Mouse (Mus musculus) limb, embryonic 15.5 days (tissue): ENCODE measurements around the gene Il18bp. TPM values are rescaled to one million over a fixed set of nuclear protein-coding genes. Genes with fewer than 3 reads are reported as not detected.

Source experiments
- ATAC-seq: fragments of 200-750 bp; cut with Nextera tagmentation; 2 replicates; pipeline ENCODE4 v1.8.0; 2017; ENCODE audit warnings: low read depth, moderate TSS enrichment; ENCODE audit not compliant: insufficient number of reproducible peaks, low FRiP score, low TSS enrichment
- H3K27ac ChIP-seq: fragments of 300-500 bp; sonication (generic); 2 replicates; pipeline ENCODE4 v1.5.1; 2015; ENCODE audit warnings: moderate library complexity, mild to moderate bottlenecking, inconsistent platforms
- H3K27me3 ChIP-seq: fragments of 300-500 bp; sonication (generic); 2 replicates; pipeline ENCODE4 v1.6.1; 2015; ENCODE audit warnings: inconsistent platforms
- H3K36me3 ChIP-seq: fragments of 300-500 bp; sonication (generic); 2 replicates; pipeline ENCODE4 v1.6.1; 2015; ENCODE audit warnings: inconsistent platforms
- H3K4me1 ChIP-seq: fragments of 300-500 bp; sonication (generic); 2 replicates; pipeline ENCODE4 v1.6.1; 2015; ENCODE audit warnings: inconsistent platforms
- H3K4me2 ChIP-seq: fragments of 300-500 bp; sonication (generic); 2 replicates; pipeline ENCODE4 v1.6.1; 2015; ENCODE audit warnings: mild to moderate bottlenecking, inconsistent platforms
- H3K4me3 ChIP-seq: fragments of 300-500 bp; sonication (generic); 2 replicates; pipeline ENCODE4 v1.5.1; 2015; ENCODE audit warnings: mild to moderate bottlenecking, inconsistent platforms
- H3K9ac ChIP-seq: fragments of 300-500 bp; sonication (generic); 2 replicates; pipeline ENCODE4 v1.6.1; 2015; ENCODE audit warnings: inconsistent platforms
- H3K9me3 ChIP-seq: fragments of 300-500 bp; sonication (generic); 2 replicates; pipeline ENCODE4 v1.6.1; 2016; ENCODE audit warnings: inconsistent platforms
- WGBS: fragments of 180-500 bp; shearing (Covaris S2); methylation state at CpG from one replicate; pipeline ENCODE4 v1.1.7; 2015; 5-methylcytosine and 5-hydroxymethylcytosine counted together
- polyA plus RNA-seq: library from polyadenylated mRNA; unstranded; fragments of >200 nt; fragmentation: Nextera tagmentation; extraction: Ambion mirVana; gene quantifications from 2 replicates; pipeline ENCODE4 v1.2.1, GENCODE M21; 2015

The Il18bp gene
- polyA plus RNA-seq, 1 experiment from 2014 or later, result 2.4 TPM

DNA sequence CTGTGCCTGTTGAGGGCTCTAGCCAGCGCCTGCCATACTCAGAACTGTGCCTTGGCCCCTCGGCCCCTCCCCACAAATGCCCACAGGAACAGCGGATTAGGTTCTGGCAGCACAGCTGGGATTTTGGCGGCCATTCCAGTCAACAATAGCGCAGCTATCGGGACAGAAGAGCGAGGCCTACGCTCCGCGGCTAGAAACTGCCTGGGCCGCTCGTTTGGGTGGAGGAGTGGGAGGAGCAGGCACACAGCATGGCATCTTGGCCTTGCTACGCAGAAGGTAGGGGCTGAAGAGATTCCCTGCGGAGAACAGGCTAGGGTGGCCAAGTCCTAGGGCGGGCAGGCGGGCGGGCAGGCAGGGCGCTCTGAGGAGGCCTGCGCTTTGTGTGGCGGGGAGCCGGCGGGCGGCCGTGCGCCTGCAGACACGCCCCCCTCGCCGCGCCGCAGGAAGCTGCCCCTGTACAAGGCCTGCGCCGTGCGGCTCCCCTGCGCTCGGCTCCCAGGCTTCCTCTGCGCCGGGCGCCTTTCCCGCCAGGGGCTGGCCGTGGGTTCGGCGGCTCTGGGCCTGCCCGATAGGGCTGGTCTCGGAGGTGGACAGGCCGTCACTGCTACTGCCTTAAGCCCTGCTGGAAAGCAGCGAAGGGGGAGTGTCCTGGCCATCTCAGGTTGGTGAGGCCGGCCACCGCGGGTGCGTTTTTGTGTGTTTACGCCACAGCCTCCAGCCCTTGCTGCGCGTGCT lies 48.6 kb downstream of the Il18bp start:
- WGBS, result under 1% methylated on average over 38 of the region's 53 CpGs
- Histone ChIP-seq H3K4me2 (peak overlapping the region; percentile 78), H3K36me3 (no peaks in the 10 kb centered on the region), H3K4me3 (peak overlapping the region; percentile 79), H3K9ac (peak overlapping the region; percentile 71), H3K4me1 (peaks cover 46% of the 10 kb centered on the region), H3K27ac (peak overlapping the region; percentile 100), H3K27me3 (no peaks in the 10 kb centered on the region), H3K9me3 (no peaks in the 10 kb centered on the region)
- peak; percentile 90 for ATAC-seq

DNA sequence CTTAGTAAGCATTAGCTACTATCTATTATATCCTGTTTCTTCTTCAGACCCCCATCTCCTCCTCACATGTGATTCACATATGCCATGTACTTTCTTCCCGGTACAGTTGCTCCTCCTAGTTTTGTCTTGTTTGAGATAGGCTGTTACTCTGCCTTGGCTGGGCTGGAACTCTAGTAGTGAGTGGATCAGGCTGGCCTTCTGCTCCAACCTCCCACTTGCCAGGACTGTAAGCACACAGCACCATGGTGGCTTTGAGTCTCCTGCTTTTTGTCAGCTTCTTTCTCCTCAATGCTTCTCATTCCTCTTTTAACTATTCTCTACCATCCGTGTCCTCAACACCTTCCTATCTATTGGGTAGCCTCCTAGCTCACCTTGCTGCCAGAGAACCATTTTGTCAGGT lies 49.7 kb downstream of the Il18bp start:
- WGBS, result 59% methylated on average over 2 of the region's 2 CpGs
- no peak for ATAC-seq
- no peaks in the 10 kb centered on the region for H3K27me3 ChIP-seq
- no peaks in the 10 kb centered on the region for H3K9me3 ChIP-seq
- peak overlapping the region; percentile 100 for H3K27ac ChIP-seq
- H3K36me3 ChIP-seq, result no peaks in the 10 kb centered on the region
- H3K4me3 ChIP-seq, result no peak overlapping the region
- H3K9ac ChIP-seq, result no peak overlapping the region
- peaks cover 36% of the 10 kb centered on the region for H3K4me1 ChIP-seq
- peak overlapping the region; percentile 78; the same call in 1 of the 2 replicates for H3K4me2 ChIP-seq

DNA sequence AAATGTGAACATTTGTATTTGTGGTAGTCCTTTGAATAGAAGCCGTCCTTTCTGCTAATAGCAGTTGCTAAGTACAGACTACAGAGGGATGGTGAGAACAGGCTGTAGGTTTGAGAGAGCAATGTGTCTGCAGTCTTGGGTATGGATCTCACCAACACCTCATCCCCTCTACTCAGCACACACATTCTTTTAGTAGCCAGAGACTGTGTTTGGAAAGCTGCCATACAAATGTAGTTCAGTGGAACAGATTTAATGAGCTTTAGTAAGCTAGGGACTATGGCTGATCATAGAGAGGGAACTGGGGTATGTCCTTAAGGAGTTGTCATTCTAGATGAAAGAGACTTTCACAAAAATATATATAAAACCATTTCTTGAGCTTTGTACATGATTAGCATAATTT lies 51.2 kb downstream of the Il18bp start:
- WGBS, result 79% methylated on average over 1 of the region's 1 CpGs
- H3K27me3 ChIP-seq, result no peaks in the 10 kb centered on the region
- no peak for ATAC-seq

DNA sequence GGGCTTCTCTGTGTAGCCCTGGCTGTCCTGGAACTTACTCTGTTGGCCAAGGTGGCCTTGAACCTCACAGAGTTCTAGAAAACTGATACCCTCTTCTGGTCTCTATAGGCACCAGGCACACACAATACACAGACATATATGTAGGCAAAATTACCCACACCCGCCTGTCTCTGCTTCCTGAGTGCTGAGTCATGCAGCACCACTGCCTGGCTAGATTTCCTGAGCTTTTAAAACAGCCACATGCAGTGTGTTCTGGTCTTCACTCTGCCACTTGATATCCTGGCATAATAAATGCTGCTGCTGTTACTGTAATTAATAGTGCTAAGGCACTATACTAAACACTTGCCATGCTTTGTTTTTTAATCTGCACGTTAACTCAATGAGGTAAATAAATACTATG lies 52.9 kb downstream of the Il18bp start:
- ATAC-seq, result no peak
- no peaks in the 10 kb centered on the region for H3K9me3 ChIP-seq
- no peak overlapping the region for H3K9ac ChIP-seq
- H3K4me3 ChIP-seq, result no peak overlapping the region
- no peak overlapping the region for H3K4me2 ChIP-seq
- no peak overlapping the region for H3K27ac ChIP-seq
- H3K4me1 ChIP-seq, result peaks cover 9% of the 10 kb centered on the region
- H3K27me3 ChIP-seq, result no peaks in the 10 kb centered on the region
- 67% methylated on average over 2 of the region's 2 CpGs for WGBS
- H3K36me3 ChIP-seq, result no peaks in the 10 kb centered on the region

More for the DNA sequence above, 51.2 kb downstream of the Il18bp start:
- Histone ChIP-seq H3K9ac (no peak overlapping the region), H3K4me3 (no peak overlapping the region), H3K36me3 (no peaks in the 10 kb centered on the region), H3K9me3 (no peaks in the 10 kb centered on the region), H3K4me1 (peaks cover 21% of the 10 kb centered on the region), H3K27ac (no peak overlapping the region), H3K4me2 (no peak overlapping the region)

Other genes starting within 250 kb of the Il18bp start
- 0.14 and 0.23 TPM in 2 replicates for gene Phox2a, start 200.4 kb downstream of the Il18bp start, polyA plus RNA-seq
- 49.4 and 56.6 TPM in 2 replicates for gene Inppl1, start 180.5 kb downstream of the Il18bp start, polyA plus RNA-seq
- gene Folr2, start 161.5 kb downstream of the Il18bp start, polyA plus RNA-seq, result 3.8 and 5.6 TPM in 2 replicates
- gene Anapc15, start 155.0 kb downstream of the Il18bp start, polyA plus RNA-seq, result 54.5 and 56.5 TPM in 2 replicates
- 0.61 and 0.65 TPM in 2 replicates for gene Folr1, start 147.9 kb downstream of the Il18bp start, polyA plus RNA-seq
- gene Lamtor1, start 112.8 kb downstream of the Il18bp start, polyA plus RNA-seq, result 166 and 174 TPM in 2 replicates
- 0.23 and 0.25 TPM in 2 replicates for gene Tomt, start 112.3 kb downstream of the Il18bp start, polyA plus RNA-seq
- gene Lrrc51, start 84.8 kb downstream of the Il18bp start, polyA plus RNA-seq, result 8.8 and 11.5 TPM in 2 replicates
- gene Numa1, start 84.6 kb downstream of the Il18bp start, polyA plus RNA-seq, result 66.2 and 72.9 TPM in 2 replicates
- gene Rnf121, start 46.8 kb upstream of the Il18bp start, polyA plus RNA-seq, result 30.8 and 32.8 TPM in 2 replicates
- 30.6 and 32.3 TPM in 2 replicates for gene Xndc1, start 46.8 kb upstream of the Il18bp start, polyA plus RNA-seq
- 1.5 and 1.6 TPM in 2 replicates for gene Xntrpc, start 47.0 kb upstream of the Il18bp start, polyA plus RNA-seq
- gene Trpc2, start 64.4 kb upstream of the Il18bp start, polyA plus RNA-seq, result not detected in 2 replicates
- gene Art1, start 83.1 kb upstream of the Il18bp start, polyA plus RNA-seq, result 14.9 and 38.9 TPM in 2 replicates
- 3.1 and 3.9 TPM in 2 replicates for gene Art5, start 90.8 kb upstream of the Il18bp start, polyA plus RNA-seq
- 0.15 TPM in 1 of 2 replicates, not detected in the other for gene Chrna10, start 98.1 kb upstream of the Il18bp start, polyA plus RNA-seq
- 29.2 and 30.8 TPM in 2 replicates for gene Nup98, start 191.5 kb upstream of the Il18bp start, polyA plus RNA-seq
- 92.5 and 97.2 TPM in 2 replicates for gene Pgap2, start 191.5 kb upstream of the Il18bp start, polyA plus RNA-seq
- gene Rhog, start 237.4 kb upstream of the Il18bp start, polyA plus RNA-seq, result 65.2 and 76.2 TPM in 2 replicates
- gene Stim1, start 249.1 kb upstream of the Il18bp start, polyA plus RNA-seq, result 33.5 and 38.5 TPM in 2 replicates